Mouse (Mus musculus) sigmoid colon, adult 10 weeks (tissue): ENCODE data around the gene Olfr791. TPM values are rescaled to one million over a fixed set of nuclear protein-coding genes. Genes with fewer than 3 reads are reported as not detected.

Experiments used
- polyA plus RNA-seq: library from polyadenylated mRNA; stranded (reverse); fragments of 350-450 nt; fragmentation: Illumina TruSeq; extraction: RNeasy Lipid Tissue Mini Kit (QIAGEN cat#74804); gene quantifications from one replicate; pipeline ENCODE4 v1.2.3, GENCODE M21; 2014; ENCODE audit warnings: low read depth, low replicate concordance

The Olfr791 gene
- polyA plus RNA-seq: not detected

GRCm38 (mm10) chr10:129521492-129521891, at the start of gene Olfr791:
Gene Olfr791, plus strand, starts transcription at chr10:129521792.

DNA sequence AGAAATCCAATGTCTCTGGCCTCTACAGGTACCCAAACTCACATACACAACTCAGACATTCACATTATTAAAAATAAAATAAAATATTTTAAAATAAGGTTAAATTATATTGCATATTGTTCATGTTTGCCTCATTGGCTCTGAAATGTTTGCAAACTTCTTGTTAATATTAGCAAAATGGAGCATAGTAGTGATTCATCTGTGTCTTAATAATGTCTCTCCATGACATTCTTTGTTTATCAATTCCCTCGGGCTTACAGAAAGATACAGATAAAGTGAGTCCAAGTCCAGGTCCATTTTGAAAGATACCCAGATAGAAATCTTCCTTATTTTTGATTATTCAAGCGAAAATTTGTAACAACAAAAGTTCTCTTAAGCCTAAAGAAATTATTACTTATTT, 37.1 kb upstream of the Olfr791 start, which contains the start of gene Olfr789:
TSS of gene Olfr789 (plus strand) at position 301 of the 400 bp plus-strand sequence.

GRCm38 (mm10) chr10:129498192-129498591, 23.4 kb upstream of the Olfr791 start, which contains the start of gene Olfr790:
Gene Olfr790, plus strand, starts transcription at chr10:129498492.

DNA sequence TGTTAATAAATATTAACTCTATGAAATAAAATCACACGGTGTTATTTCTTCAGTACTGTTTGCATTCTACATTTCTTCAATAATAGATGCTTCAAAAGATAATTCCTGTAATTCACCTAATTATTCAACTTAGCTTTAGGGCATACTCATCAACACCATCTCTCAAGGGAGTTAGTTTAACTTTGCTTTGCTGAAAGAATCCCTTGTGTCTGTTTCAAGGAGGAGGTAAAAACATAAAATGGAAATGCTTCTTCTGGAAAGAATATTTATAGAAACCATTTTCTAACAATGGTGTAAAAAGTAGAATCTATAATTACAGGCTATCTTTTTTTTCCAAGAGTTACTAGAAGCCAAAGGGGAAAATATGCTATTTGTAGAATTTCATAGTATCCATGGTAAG, 17.3 kb downstream of the Olfr791 start, which contains the start of gene Olfr792:
TSS of gene Olfr792 (plus strand) at position 301 of the 400 bp plus-strand sequence.

GRCm38 (mm10) chr10:129567355-129567754, 45.8 kb downstream of the Olfr791 start, which contains the start of gene Olfr794:
Gene Olfr794, plus strand, starts transcription at chr10:129567655.

Other genes with a start within 250 kb of the Olfr791 start
- gene Olfr780, start 203.7 kb upstream of the Olfr791 start, polyA plus RNA-seq: not detected
- not detected for gene Olfr781, start 192.9 kb upstream of the Olfr791 start, polyA plus RNA-seq
- not detected for gene Olfr782, start 172.9 kb upstream of the Olfr791 start, polyA plus RNA-seq
- gene Olfr784, start 137.7 kb upstream of the Olfr791 start, polyA plus RNA-seq: not detected
- gene Olfr785, start 116.4 kb upstream of the Olfr791 start, polyA plus RNA-seq: not detected
- gene Olfr786, start 94.5 kb upstream of the Olfr791 start, polyA plus RNA-seq: not detected
- not detected for gene Olfr787, start 59.9 kb upstream of the Olfr791 start, polyA plus RNA-seq
- gene Olfr788, start 50.8 kb upstream of the Olfr791 start, polyA plus RNA-seq: not detected
- not detected for gene Olfr789, start 37.0 kb upstream of the Olfr791 start, polyA plus RNA-seq
- not detected for gene Olfr790, start 23.3 kb upstream of the Olfr791 start, polyA plus RNA-seq
- not detected for gene Olfr792, start 17.4 kb downstream of the Olfr791 start, polyA plus RNA-seq
- not detected for gene Olfr794, start 45.9 kb downstream of the Olfr791 start, polyA plus RNA-seq
- not detected for gene Olfr796, start 90.8 kb downstream of the Olfr791 start, polyA plus RNA-seq
- gene Olfr798, start 106.1 kb downstream of the Olfr791 start, polyA plus RNA-seq: not detected
- gene Olfr799, start 115.7 kb downstream of the Olfr791 start, polyA plus RNA-seq: not detected
- gene Olfr800, start 135.9 kb downstream of the Olfr791 start, polyA plus RNA-seq: not detected
- gene Olfr801, start 152.1 kb downstream of the Olfr791 start, polyA plus RNA-seq: not detected
- not detected for gene Olfr802, start 166.4 kb downstream of the Olfr791 start, polyA plus RNA-seq
- not detected for gene Olfr803, start 172.5 kb downstream of the Olfr791 start, polyA plus RNA-seq
- gene Olfr804, start 181.4 kb downstream of the Olfr791 start, polyA plus RNA-seq: not detected
- not detected for gene Olfr805, start 207.6 kb downstream of the Olfr791 start, polyA plus RNA-seq
- not detected for gene Olfr806, start 220.1 kb downstream of the Olfr791 start, polyA plus RNA-seq
- not detected for gene Olfr807, start 236.0 kb downstream of the Olfr791 start, polyA plus RNA-seq
- not detected for gene Olfr808, start 243.7 kb downstream of the Olfr791 start, polyA plus RNA-seq